Mouse (Mus musculus): ENCODE results near the gene Tnni2. TPM values are rescaled to one million over a fixed set of nuclear protein-coding genes. Genes with fewer than 3 reads are reported as not detected.
A peak's percentile ranks its signal among the peaks of the same experiment; 100 is the strongest.

Gene Tnni2
- polyA plus RNA-seq, 2 experiments: 134 to 156 TPM

DNA sequence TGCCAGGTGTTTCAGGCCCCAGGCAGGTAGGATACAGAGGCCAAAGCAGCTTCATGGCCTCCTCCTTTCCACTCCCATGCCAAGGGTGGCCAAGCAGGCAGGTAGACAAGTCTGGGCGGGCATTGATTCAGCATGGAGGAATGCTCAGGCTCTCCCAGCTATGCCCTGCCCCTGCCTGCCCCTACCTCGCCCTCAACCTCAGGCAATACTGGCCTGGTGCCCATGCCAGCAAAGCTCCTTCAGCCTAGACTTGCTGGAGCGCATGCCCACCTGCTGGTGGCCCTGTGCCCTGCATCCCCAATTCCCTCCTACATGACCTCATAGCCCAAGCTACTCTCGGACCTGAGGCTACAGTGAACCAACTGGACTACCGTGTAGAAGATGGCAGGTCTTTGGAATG is 4.3 kb upstream of the Tnni2 start:
- DNase-seq (ENCODE audit: low spot score): no peak
- 77% methylated on average over 5 of the region's 5 CpGs for WGBS
- Histone ChIP-seq H3K27ac (replicated peaks; ENCODE audit: low read depth, low read length) (no peak overlapping the region; the same call in 1 of the 2 replicates), H3K27me3 (ENCODE audit: control insufficient read depth, insufficient read depth, low read length) (no peaks in the 10 kb centered on the region), H3K4me3 (replicated peaks; ENCODE audit: low read length) (no peak overlapping the region), H3K4me1 (ENCODE audit: control insufficient read depth, insufficient read depth, low read length) (peaks cover 45% of the 10 kb centered on the region), H3K9ac (ENCODE audit: low read depth, low read length, severe bottlenecking) (no peak overlapping the region), H3K9me3 (ENCODE audit: control insufficient read depth, low read length) (no peaks in the 10 kb centered on the region), H3K4me2 (replicated peaks; ENCODE audit: low read depth, low read length, severe bottlenecking) (no peak overlapping the region), H3K36me3 (ENCODE audit: control insufficient read depth, insufficient read depth, low read length) (no peaks in the 10 kb centered on the region)
- ATAC-seq (ENCODE audit: low FRiP score, low read depth): no peak
- no peak for TF ChIP-seq POLR2A (IDR thresholded peaks at IDR 0.05; ENCODE audit: borderline replicate concordance, extremely low read depth, insufficient read depth, insufficient read length)

DNA sequence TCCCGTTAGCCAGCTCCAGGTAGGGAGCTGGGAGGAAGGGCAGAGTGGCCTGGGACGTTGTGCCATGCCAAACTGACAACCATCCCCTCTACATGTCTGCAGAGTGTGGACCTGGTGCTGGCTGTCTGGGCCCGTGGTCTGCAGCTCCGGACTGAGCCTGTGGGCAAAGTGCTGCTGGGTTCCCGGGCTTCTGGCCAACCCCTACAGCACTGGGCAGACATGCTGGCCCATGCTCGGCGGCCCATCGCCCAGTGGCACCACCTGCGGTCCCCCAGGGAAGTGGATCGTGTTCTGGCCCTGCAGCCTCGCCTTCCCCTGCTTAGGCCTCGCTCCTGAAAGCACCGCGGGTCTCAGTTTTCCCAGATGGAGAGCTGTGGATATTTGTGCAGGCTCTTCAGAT is 1.6 kb upstream of the Tnni2 start:
- Histone ChIP-seq H3K27ac (replicated peaks; ENCODE audit: low read depth, low read length) (peak overlapping the region; percentile 40; the same call in 1 of the 2 replicates), H3K4me3 (replicated peaks; ENCODE audit: low read length) (no peak overlapping the region), H3K36me3 (ENCODE audit: control insufficient read depth, insufficient read depth, low read length) (no peaks in the 10 kb centered on the region), H3K4me2 (replicated peaks; ENCODE audit: low read depth, low read length, severe bottlenecking) (no peak overlapping the region), H3K9ac (ENCODE audit: low read depth, low read length, severe bottlenecking) (no peak overlapping the region; the same call in none of the 2 replicates), H3K9me3 (ENCODE audit: control insufficient read depth, low read length) (no peaks in the 10 kb centered on the region), H3K27me3 (ENCODE audit: control insufficient read depth, insufficient read depth, low read length) (no peaks in the 10 kb centered on the region), H3K4me1 (ENCODE audit: control insufficient read depth, insufficient read depth, low read length) (peaks cover 25% of the 10 kb centered on the region)
- no peak for ATAC-seq (ENCODE audit: low FRiP score, low read depth)
- TF ChIP-seq POLR2A (IDR thresholded peaks at IDR 0.05; ENCODE audit: borderline replicate concordance, extremely low read depth, insufficient read depth, insufficient read length): no peak
- DNase-seq (ENCODE audit: low spot score): no peak
- WGBS: 82% methylated on average over 14 of the region's 14 CpGs

- Histone ChIP-seq H3K36me3 (ENCODE audit: control insufficient read depth, insufficient read depth, low read length) (no peaks in the 10 kb centered on the region), H3K4me2 (replicated peaks; ENCODE audit: low read depth, low read length, severe bottlenecking) (no peak overlapping the region), H3K27me3 (ENCODE audit: control insufficient read depth, insufficient read depth, low read length) (no peaks in the 10 kb centered on the region), H3K27ac (replicated peaks; ENCODE audit: low read depth, low read length) (peak overlapping the region; percentile 40), H3K9me3 (ENCODE audit: control insufficient read depth, low read length) (no peaks in the 10 kb centered on the region), H3K4me1 (ENCODE audit: control insufficient read depth, insufficient read depth, low read length) (peaks cover 25% of the 10 kb centered on the region), H3K9ac (ENCODE audit: low read depth, low read length, severe bottlenecking) (peak overlapping the region; percentile 2; the same call in 1 of the 2 replicates), H3K4me3 (replicated peaks; ENCODE audit: low read length) (no peak overlapping the region)
- DNase-seq (ENCODE audit: low spot score): peak; percentile 95
- peak; percentile 86 for ATAC-seq (ENCODE audit: low FRiP score, low read depth)
- no peak for TF ChIP-seq POLR2A (IDR thresholded peaks at IDR 0.05; ENCODE audit: borderline replicate concordance, extremely low read depth, insufficient read depth, insufficient read length)
- 37% methylated on average over 5 of the region's 5 CpGs for WGBS
Measured at GRCm38 (mm10) chr7:142440657-142441114, 922 bp upstream of the Tnni2 start.

DNA sequence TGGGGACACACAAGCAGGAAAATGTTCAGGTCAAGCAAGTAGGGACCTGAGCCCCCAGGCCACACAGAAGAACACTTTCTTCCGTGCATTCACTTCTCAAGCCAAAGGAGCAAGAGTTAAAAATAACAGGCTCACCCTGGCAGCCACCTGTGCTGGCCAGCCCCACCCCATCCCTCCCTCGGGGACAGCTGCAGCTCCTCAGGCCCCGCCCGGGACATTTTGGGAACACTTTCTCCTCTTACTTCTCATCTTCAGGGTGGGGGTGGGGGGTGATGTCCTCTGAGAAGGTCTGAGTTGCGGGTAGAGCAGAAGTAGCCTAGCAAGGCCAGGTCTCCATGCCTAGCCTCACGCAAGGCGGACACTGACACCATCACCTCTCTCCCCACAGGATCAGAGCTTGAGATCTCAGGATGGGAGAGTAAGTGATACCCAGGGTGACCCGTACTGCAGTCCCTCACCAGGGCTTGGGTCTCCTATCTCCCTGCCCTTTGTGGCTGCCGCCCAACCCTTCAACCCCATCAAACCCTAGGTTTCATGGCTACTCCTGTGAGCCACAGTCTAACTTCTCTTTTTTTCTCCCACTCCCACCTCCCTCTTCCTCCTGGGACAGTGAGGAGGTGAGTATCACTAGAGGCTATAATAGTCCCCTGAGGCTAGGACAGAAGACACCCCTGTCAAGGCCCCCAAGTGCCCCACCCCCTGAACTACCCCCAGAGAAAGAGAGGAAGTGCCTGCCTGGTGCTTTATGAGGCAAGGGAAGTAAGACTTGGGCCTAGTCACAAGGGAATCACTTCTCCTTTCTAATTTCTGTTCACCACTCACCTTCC is 686 bp downstream of the Tnni2 start:
- H3K27ac ChIP-seq (replicated peaks; ENCODE audit: low read depth, low read length): 0 out of 2 replicates have a peak overlapping the region, but pooled peaks have one; percentile 15
- H3K4me1 ChIP-seq (ENCODE audit: control insufficient read depth, insufficient read depth, low read length): peaks cover 21% of the 10 kb centered on the region
- H3K4me2 ChIP-seq (replicated peaks; ENCODE audit: low read depth, low read length, severe bottlenecking): no peak overlapping the region
- ATAC-seq (ENCODE audit: low FRiP score, low read depth) (0 out of 2 replicates have a peak, but pooled peaks have one; percentile 10), DNase-seq (ENCODE audit: low spot score) (no peak)
- H3K36me3 ChIP-seq (ENCODE audit: control insufficient read depth, insufficient read depth, low read length): no peaks in the 10 kb centered on the region
- TF ChIP-seq POLR2A (IDR thresholded peaks at IDR 0.05; ENCODE audit: borderline replicate concordance, extremely low read depth, insufficient read depth, insufficient read length): no peak
- H3K9me3 ChIP-seq (ENCODE audit: control insufficient read depth, low read length): no peaks in the 10 kb centered on the region
- 67% methylated on average over 9 of the region's 9 CpGs for WGBS
- H3K27me3 ChIP-seq (ENCODE audit: control insufficient read depth, insufficient read depth, low read length): no peaks in the 10 kb centered on the region
- H3K4me3 ChIP-seq (replicated peaks; ENCODE audit: low read length): no peak overlapping the region
- no peak overlapping the region for H3K9ac ChIP-seq (ENCODE audit: low read depth, low read length, severe bottlenecking)

DNA sequence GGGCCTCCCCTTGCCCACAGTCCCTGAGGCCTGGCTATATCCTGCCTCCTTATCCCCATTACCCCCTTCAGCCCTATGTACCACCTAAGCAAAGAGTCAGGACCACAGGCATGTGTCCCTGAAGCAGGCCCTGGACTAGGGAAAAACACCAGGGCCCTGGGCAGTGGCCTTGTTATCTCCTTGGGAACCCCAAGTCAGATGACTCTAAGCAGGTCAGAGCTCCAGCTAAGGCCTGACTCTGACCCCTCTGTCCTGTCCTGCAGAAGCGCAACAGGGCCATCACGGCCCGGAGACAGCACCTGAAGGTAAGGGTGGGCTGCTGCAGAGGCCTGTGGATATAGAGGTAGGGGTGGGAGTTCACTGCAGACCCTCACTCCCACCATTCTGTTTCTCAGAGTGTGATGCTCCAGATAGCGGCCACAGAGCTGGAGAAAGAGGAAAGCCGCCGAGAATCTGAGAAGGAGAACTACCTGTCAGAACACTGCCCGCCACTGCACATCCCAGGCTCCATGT is 1.4 kb downstream of the Tnni2 start:
- no peaks in the 10 kb centered on the region for H3K27me3 ChIP-seq (ENCODE audit: control insufficient read depth, insufficient read depth, low read length)
- DNase-seq (ENCODE audit: low spot score) (no peak), ATAC-seq (ENCODE audit: low FRiP score, low read depth) (no peak)
- H3K27ac ChIP-seq (replicated peaks; ENCODE audit: low read depth, low read length): no peak overlapping the region
- H3K4me3 ChIP-seq (replicated peaks; ENCODE audit: low read length): no peak overlapping the region
- no peaks in the 10 kb centered on the region for H3K36me3 ChIP-seq (ENCODE audit: control insufficient read depth, insufficient read depth, low read length)
- peaks cover 19% of the 10 kb centered on the region for H3K4me1 ChIP-seq (ENCODE audit: control insufficient read depth, insufficient read depth, low read length)
- no peak for TF ChIP-seq POLR2A (IDR thresholded peaks at IDR 0.05; ENCODE audit: borderline replicate concordance, extremely low read depth, insufficient read depth, insufficient read length)
- no peaks in the 10 kb centered on the region for H3K9me3 ChIP-seq (ENCODE audit: control insufficient read depth, low read length)
- no peak overlapping the region for H3K9ac ChIP-seq (ENCODE audit: low read depth, low read length, severe bottlenecking)
- H3K4me2 ChIP-seq (replicated peaks; ENCODE audit: low read depth, low read length, severe bottlenecking): no peak overlapping the region
- 96% methylated on average over 7 of the region's 7 CpGs for WGBS
